Mouse (Mus musculus): Measurements from ENCODE around the gene Cptp. TPM values are rescaled to one million over a fixed set of nuclear protein-coding genes. Genes with fewer than 3 reads are reported as not detected.

Gene Cptp
- polyA plus RNA-seq (2014; fragmentation: Nextera tagmentation; extraction: Ambion mirVana) = 19.8 and 22.7 TPM in 2 replicates

DNA sequence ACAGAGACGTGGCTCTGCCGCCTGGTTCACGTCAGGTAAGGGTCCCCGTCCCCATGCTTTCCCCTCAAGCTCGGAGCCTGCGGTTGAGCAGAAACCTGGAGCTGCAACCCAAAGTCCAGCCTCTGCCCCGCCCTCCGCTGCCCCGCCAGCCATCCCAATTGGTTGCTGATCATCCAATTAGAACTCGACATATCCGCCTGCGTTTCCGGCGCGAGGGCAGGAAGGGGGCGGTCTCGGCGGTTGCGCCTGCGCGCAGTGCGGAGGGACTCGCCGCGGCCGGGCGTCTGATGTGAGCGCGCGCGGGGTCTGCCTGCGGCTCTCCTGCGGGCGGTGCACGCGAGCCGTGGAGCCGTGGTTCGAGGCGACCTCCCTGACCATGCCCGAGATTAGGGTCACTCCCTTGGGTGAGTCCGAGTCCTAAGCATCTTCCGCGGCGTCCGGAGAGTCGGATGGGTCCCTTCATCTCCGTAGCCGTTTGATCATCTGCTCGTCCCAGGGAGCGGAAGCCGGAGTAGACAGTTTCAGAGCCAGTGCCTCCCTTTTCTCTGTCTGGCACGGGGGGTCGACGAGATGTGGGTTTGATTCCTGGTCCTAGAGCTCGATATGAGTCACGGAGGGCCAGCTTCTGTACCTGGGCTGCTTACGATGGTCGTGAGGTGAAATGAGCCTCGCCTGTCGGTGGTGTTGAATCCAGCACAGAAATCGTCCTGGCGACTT, at the start of gene Cptp, which contains the start of gene Ints11:
TSS of gene Cptp (minus strand) at position 124 of the 717 bp plus-strand sequence.
TSS of gene Ints11 (plus strand) at position 230 of the 717 bp plus-strand sequence.
- peak within 1 kb of the TSS; percentile 67 for H3K27ac ChIP-seq (ENCODE audit: low read depth, low read length)
- peak; percentile 96 for DNase-seq (ENCODE audit: low spot score)
- peaks cover 5% of the 10 kb centered on the region for H3K36me3 ChIP-seq (ENCODE audit: control insufficient read depth, insufficient read depth, low read length)

DNA sequence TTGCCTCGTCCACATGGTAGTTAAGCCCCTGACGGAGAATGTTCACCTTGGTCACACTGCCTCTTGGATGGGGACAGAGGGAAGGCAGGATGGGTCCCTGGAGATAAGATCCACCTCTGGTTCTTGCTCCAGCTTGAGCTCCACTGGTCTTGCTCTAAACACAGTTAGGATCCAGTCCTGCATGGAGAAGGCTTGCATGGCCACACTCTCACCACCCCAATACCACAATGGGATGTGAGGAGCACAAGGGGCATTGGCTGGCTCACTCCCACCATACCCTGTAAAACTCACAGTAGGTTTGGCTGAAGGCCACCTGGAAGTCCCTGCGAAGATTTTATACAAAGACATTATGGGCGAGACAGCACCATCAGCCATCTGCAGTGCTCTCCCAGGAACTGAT, 39.5 kb upstream of the Cptp start:
- WGBS = 86% methylated on average over 4 of the region's 4 CpGs
- no peak for ATAC-seq (ENCODE audit: low FRiP score)

More for the DNA sequence above, at the start of gene Cptp, which contains the start of gene Ints11:
- 0 out of 2 replicates have a peak, but pooled peaks cover 3% of the 10 kb centered on the region for H3K4me1 ChIP-seq (replicated peaks; ENCODE audit: control insufficient read depth, insufficient read depth, low read length)
- H3K27me3 ChIP-seq (ENCODE audit: control insufficient read depth, insufficient read depth, low read length) = no peaks in the 10 kb centered on the region
- H3K9me3 ChIP-seq (ENCODE audit: control insufficient read depth, low read length) = no peaks in the 10 kb centered on the region
- ATAC-seq (ENCODE audit: low FRiP score) = peak; percentile 97
- peak within 1 kb of the TSS; percentile 85 for H3K4me3 ChIP-seq (ENCODE audit: low read depth, low read length)
- H3K9ac ChIP-seq (ENCODE audit: low read depth, low read length) = peak within 1 kb of the TSS; percentile 81
- under 1% methylated on average over 61 of the region's 63 CpGs for WGBS
- peak within 1 kb of the TSS; percentile 91 for H3K4me2 ChIP-seq (replicated peaks; ENCODE audit: low read depth, low read length)

DNA sequence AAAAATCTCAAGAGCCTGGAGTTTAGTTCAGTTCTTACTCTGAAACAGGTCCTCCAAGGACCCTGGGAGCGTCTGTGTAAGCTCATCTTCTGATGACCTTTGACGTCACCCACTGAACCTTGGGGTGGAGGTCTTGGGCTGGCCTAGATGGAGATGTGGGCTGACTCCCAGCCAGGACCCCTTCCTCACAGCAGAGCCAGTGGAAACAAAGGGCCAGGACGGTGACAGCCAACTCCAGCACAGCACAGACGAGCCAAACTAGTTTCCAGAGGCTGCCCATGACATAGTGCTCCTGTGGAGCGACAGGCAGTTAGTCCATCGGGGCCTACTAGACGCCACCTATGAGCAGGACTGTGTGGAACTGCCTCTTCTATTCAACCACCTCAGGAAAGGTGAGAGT, 39.0 kb upstream of the Cptp start:
- Histone ChIP-seq H3K9me3 (ENCODE audit: control insufficient read depth, low read length) (no peaks in the 10 kb centered on the region), H3K4me1 (replicated peaks; ENCODE audit: control insufficient read depth, insufficient read depth, low read length) (no peaks in the 10 kb centered on the region), H3K27me3 (ENCODE audit: control insufficient read depth, insufficient read depth, low read length) (no peaks in the 10 kb centered on the region), H3K27ac (ENCODE audit: low read depth, low read length) (no peak overlapping the region), H3K4me3 (ENCODE audit: low read depth, low read length) (no peak overlapping the region), H3K9ac (ENCODE audit: low read depth, low read length) (no peak overlapping the region), H3K36me3 (ENCODE audit: control insufficient read depth, insufficient read depth, low read length) (peaks cover 9% of the 10 kb centered on the region), H3K4me2 (replicated peaks; ENCODE audit: low read depth, low read length) (no peak overlapping the region)
- 71% methylated on average over 7 of the region's 7 CpGs for WGBS
- no peak for ATAC-seq (ENCODE audit: low FRiP score)
- no peak for DNase-seq (ENCODE audit: low spot score)

More for the DNA sequence above, 39.5 kb upstream of the Cptp start:
- peaks cover 6% of the 10 kb centered on the region for H3K36me3 ChIP-seq (ENCODE audit: control insufficient read depth, insufficient read depth, low read length)
- no peak for DNase-seq (ENCODE audit: low spot score)
- H3K27me3 ChIP-seq (ENCODE audit: control insufficient read depth, insufficient read depth, low read length) = no peaks in the 10 kb centered on the region
- no peak overlapping the region for H3K4me2 ChIP-seq (replicated peaks; ENCODE audit: low read depth, low read length)
- H3K9ac ChIP-seq (ENCODE audit: low read depth, low read length) = no peak overlapping the region
- H3K9me3 ChIP-seq (ENCODE audit: control insufficient read depth, low read length) = no peaks in the 10 kb centered on the region
- no peak overlapping the region for H3K27ac ChIP-seq (ENCODE audit: low read depth, low read length)
- H3K4me3 ChIP-seq (ENCODE audit: low read depth, low read length) = no peak overlapping the region
- no peaks in the 10 kb centered on the region for H3K4me1 ChIP-seq (replicated peaks; ENCODE audit: control insufficient read depth, insufficient read depth, low read length)

DNA sequence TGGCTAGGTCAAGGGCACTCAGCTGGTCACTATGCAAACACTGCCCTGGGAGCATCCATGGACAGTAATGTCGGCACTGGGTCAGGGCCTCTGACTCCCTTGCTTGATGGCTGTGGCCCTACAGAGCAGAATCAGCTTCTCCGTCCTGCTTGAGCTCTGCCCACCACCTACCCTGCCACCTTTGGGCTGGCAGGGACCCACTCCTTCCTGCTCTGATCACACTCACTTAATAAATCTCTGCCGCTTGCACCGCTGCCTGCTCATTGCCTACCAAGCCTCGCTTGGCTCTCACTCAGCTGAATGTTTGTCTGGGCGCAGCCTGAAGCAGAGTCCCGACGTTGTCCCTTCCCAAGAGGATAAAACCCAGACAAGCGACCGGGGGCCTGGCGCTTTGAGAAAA, 37.8 kb upstream of the Cptp start:
- DNase-seq (ENCODE audit: low spot score) (no peak), ATAC-seq (ENCODE audit: low FRiP score) (no peak)
- Histone ChIP-seq H3K4me1 (replicated peaks; ENCODE audit: control insufficient read depth, insufficient read depth, low read length) (no peaks in the 10 kb centered on the region), H3K4me3 (ENCODE audit: low read depth, low read length) (no peak overlapping the region), H3K27me3 (ENCODE audit: control insufficient read depth, insufficient read depth, low read length) (no peaks in the 10 kb centered on the region), H3K9ac (ENCODE audit: low read depth, low read length) (no peak overlapping the region), H3K36me3 (ENCODE audit: control insufficient read depth, insufficient read depth, low read length) (peaks cover 20% of the 10 kb centered on the region), H3K9me3 (ENCODE audit: control insufficient read depth, low read length) (no peaks in the 10 kb centered on the region), H3K4me2 (replicated peaks; ENCODE audit: low read depth, low read length) (no peak overlapping the region), H3K27ac (ENCODE audit: low read depth, low read length) (no peak overlapping the region)
- WGBS = 87% methylated on average over 11 of the region's 11 CpGs

DNA sequence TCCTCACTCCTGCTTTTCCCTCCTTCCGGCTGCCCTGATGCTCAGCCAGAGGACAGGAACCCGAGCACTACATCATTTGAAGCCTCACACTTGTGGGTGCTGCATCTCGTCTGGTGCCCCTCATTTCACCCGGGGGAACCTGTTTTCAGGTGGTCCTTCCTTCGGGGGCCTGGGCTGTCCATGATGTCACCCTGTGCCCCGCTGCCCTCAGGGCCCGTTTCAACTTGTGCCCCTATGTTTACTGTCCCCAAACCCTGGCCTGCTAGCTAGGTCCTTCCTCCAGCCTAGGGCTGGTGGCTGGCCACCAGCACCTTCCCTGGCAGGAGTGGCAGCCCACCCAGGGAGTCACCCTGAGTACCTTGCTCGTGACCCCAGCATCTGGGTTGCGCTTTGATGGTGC, 36.9 kb upstream of the Cptp start:
- ATAC-seq (ENCODE audit: low FRiP score) (no peak), DNase-seq (ENCODE audit: low spot score) (no peak)
- Histone ChIP-seq H3K4me1 (replicated peaks; ENCODE audit: control insufficient read depth, insufficient read depth, low read length) (no peaks in the 10 kb centered on the region), H3K4me3 (ENCODE audit: low read depth, low read length) (no peak overlapping the region), H3K9ac (ENCODE audit: low read depth, low read length) (no peak overlapping the region), H3K9me3 (ENCODE audit: control insufficient read depth, low read length) (no peaks in the 10 kb centered on the region), H3K36me3 (ENCODE audit: control insufficient read depth, insufficient read depth, low read length) (peaks cover 23% of the 10 kb centered on the region), H3K27ac (ENCODE audit: low read depth, low read length) (no peak overlapping the region), H3K4me2 (replicated peaks; ENCODE audit: low read depth, low read length) (no peak overlapping the region), H3K27me3 (ENCODE audit: control insufficient read depth, insufficient read depth, low read length) (no peaks in the 10 kb centered on the region)
- WGBS = 87% methylated on average over 9 of the region's 9 CpGs

DNA sequence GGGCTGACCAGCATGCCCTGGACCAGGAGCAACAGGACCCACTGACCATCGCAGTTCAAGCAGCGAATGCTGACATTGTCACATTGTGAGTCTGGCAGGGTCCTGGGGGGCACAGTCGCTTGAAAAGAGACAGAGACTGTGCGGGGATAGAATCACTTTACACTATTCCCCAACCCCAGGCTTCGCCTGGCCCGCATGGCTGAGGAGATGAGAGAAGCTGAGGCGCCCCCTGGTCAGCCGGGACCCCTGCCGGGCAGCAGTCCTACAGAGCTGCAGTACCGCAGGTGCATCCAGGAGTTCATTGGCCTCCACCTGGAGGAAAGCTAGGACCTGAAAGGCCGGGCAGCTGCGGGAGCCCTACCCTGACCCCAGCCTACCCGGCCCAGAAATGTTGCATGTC, 36.4 kb upstream of the Cptp start:
- Histone ChIP-seq H3K9me3 (ENCODE audit: control insufficient read depth, low read length) (no peaks in the 10 kb centered on the region), H3K36me3 (ENCODE audit: control insufficient read depth, insufficient read depth, low read length) (peaks cover 23% of the 10 kb centered on the region), H3K27ac (ENCODE audit: low read depth, low read length) (no peak overlapping the region), H3K9ac (ENCODE audit: low read depth, low read length) (no peak overlapping the region), H3K4me1 (replicated peaks; ENCODE audit: control insufficient read depth, insufficient read depth, low read length) (no peaks in the 10 kb centered on the region), H3K4me3 (ENCODE audit: low read depth, low read length) (no peak overlapping the region), H3K4me2 (replicated peaks; ENCODE audit: low read depth, low read length) (no peak overlapping the region), H3K27me3 (ENCODE audit: control insufficient read depth, insufficient read depth, low read length) (no peaks in the 10 kb centered on the region)
- ATAC-seq (ENCODE audit: low FRiP score) (no peak), DNase-seq (ENCODE audit: low spot score) (no peak)
- WGBS = 89% methylated on average over 13 of the region's 13 CpGs

DNA sequence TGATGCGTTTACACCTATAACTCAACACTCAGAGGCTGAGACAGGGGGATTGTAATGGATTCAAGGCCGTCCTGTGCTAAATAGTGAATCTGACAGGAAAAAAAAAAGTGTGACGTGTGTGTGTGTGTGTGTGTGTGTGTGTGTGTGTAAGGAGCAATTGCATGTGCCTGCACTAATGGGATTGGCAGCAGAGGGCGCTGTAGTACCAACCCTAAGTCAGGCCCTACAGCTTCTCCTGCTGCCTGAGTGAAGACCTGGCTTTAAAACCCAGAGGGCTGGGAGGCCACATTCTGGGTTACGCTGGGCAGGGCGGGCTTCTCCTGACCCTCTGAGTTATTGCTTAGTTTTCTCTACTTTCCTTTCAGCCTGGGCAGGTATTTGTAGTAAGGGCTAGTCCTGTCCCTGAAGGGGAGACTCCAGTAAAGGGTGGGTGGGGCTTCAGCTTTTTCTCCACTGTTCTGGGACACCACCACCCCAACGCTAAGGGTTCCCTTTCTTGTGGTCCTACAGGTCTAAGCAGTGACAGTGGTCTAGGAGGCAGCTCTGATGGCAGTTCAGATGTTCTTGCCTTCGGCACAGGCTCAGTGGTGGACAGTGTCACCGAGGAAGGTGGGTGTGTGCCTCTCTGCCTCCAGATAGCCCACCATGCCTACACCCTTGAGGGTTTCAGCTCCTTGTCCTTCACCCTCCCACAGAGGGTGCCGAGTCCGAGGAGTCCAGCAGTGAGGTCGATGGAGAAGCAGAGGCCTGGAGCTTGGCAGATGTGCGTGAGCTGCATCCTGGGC, 35.3 kb upstream of the Cptp start:
- Histone ChIP-seq H3K4me3 (ENCODE audit: low read depth, low read length) (no peak overlapping the region), H3K36me3 (ENCODE audit: control insufficient read depth, insufficient read depth, low read length) (peaks cover 23% of the 10 kb centered on the region), H3K4me1 (replicated peaks; ENCODE audit: control insufficient read depth, insufficient read depth, low read length) (no peaks in the 10 kb centered on the region), H3K9ac (ENCODE audit: low read depth, low read length) (no peak overlapping the region), H3K9me3 (ENCODE audit: control insufficient read depth, low read length) (no peaks in the 10 kb centered on the region), H3K27me3 (ENCODE audit: control insufficient read depth, insufficient read depth, low read length) (no peaks in the 10 kb centered on the region), H3K4me2 (replicated peaks; ENCODE audit: low read depth, low read length) (no peak overlapping the region), H3K27ac (ENCODE audit: low read depth, low read length) (no peak overlapping the region)
- peak; percentile 34 for DNase-seq (ENCODE audit: low spot score)
- ATAC-seq (ENCODE audit: low FRiP score) = no peak
- WGBS = 91% methylated on average over 13 of the region's 13 CpGs

DNA sequence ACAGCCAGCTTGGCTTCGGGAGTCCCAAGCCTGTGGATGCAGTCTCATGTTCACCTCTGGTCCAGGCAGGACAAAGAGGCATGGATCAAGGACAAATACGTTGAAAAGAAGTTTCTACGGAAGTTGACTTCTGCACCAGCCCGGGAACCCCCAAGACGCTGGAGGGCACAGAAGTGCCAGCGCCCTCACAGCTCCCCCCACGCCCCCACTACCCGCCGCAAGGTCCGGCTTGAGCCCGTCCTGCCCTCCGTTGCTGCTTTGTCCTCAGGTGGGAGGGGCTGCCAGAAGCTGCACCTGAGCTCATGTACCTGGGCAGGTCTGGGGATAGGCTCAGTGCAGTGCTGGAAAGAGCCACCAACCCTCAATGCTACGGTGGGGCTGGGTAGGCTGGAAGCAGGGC, 34.0 kb upstream of the Cptp start:
- H3K9ac ChIP-seq (ENCODE audit: low read depth, low read length) = no peak overlapping the region
- H3K27me3 ChIP-seq (ENCODE audit: control insufficient read depth, insufficient read depth, low read length) = no peaks in the 10 kb centered on the region
- H3K4me3 ChIP-seq (ENCODE audit: low read depth, low read length) = no peak overlapping the region
- H3K4me1 ChIP-seq (replicated peaks; ENCODE audit: control insufficient read depth, insufficient read depth, low read length) = no peaks in the 10 kb centered on the region
- 96% methylated on average over 13 of the region's 13 CpGs for WGBS
- peaks cover 27% of the 10 kb centered on the region for H3K36me3 ChIP-seq (ENCODE audit: control insufficient read depth, insufficient read depth, low read length)
- no peak for DNase-seq (ENCODE audit: low spot score)
- ATAC-seq (ENCODE audit: low FRiP score) = no peak
- H3K9me3 ChIP-seq (ENCODE audit: control insufficient read depth, low read length) = no peaks in the 10 kb centered on the region
- no peak overlapping the region for H3K4me2 ChIP-seq (replicated peaks; ENCODE audit: low read depth, low read length)
- no peak overlapping the region for H3K27ac ChIP-seq (ENCODE audit: low read depth, low read length)
